ENCODE assay signal across 10 mouse cellular contexts in the genomic region with DNA sequence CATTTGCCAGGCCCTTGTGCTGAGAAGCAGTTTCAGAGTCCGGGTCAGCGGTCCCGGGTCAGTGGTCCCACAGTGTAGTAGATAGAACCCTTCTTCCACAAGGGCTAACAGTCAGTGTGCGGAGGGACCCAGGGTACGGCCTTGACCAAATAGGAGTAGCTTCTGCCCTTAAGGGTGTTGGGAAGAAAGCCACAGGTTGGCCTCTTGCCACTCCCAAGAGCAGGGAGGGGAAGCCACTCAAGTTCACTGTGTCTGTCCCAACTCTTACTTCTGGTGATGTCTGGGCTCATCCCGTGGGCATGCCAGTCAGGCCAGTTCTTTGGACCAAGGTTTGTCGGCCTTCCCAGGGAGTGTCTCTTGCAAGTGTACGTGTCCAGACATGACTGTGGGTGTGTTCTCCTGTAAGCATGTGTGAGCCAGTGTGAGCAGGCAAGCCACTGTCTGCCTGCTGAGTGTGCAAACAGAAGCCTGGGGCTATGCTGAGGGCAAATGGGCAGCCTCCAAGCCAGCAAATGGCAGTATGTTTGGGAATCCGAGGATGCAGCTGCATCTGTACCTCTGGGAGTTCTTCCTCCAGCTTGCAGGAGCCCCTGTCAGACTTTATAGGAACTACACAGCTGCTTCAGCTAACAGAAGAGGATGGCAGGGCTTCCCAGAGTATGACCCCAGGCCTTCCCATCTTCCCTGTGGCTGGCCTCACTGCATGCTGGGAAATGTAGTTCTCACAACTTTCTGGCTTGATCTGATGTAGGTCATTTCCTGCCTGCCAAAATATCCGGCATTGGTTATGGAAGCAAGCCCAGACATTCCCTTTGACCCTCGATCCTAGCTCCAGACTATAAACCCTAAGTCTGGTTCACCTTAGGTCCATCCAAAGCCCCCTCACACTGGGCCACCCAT. TPM values are rescaled to one million over a fixed set of nuclear protein-coding genes. Genes with fewer than 3 reads are reported as not detected.
A peak's percentile ranks its signal among the peaks of the same experiment; 100 is the strongest.
DNase-seq lines count a peak whose midpoint lies in the region; ATAC-seq and TF ChIP-seq lines count a peak whose summit lies in the region.
"Had no signal": no experiment of that assay in that cellular context is flagged by ENCODE, and none has a peak within 500 bp of the region (broad histone marks: within the 10 kb centered on the region; RNA-seq: fewer than 3 reads in every experiment).

No protein-coding gene starts in this region.

- no peak overlapping the region for H3K4me3 ChIP-seq in lung, embryonic 14.5 days (ENCODE audit: low read depth, low read length)
- no peak overlapping the region for H3K4me3 ChIP-seq in heart, postnatal 0 days (ENCODE audit: low read depth, low read length)
- H3K4me3 ChIP-seq: forebrain, embryonic 13.5 days had no signal

- no peak for TF ChIP-seq EP300 in heart, postnatal 0 days (IDR thresholded peaks at IDR 0.05; ENCODE audit: low read depth)

- H3K9me3 ChIP-seq in lung, embryonic 14.5 days (ENCODE audit: low read depth, low read length), result no peaks in the 10 kb centered on the region
- no peaks in the 10 kb centered on the region for H3K9me3 ChIP-seq in heart, postnatal 0 days (replicated peaks; ENCODE audit: control insufficient read depth, low read length)
- H3K9me3 ChIP-seq: forebrain, embryonic 13.5 days had no signal

- H3K4me1 ChIP-seq in lung, embryonic 14.5 days (ENCODE audit: insufficient read depth), result no peaks in the 10 kb centered on the region
- H3K4me1 ChIP-seq in heart, postnatal 0 days (ENCODE audit: control insufficient read depth, insufficient read depth), result peaks cover 5% of the 10 kb centered on the region; the same call in 1 of the 2 replicates
- H3K4me1 ChIP-seq: forebrain, embryonic 13.5 days had no signal

- no peaks in the 10 kb centered on the region for H3K27me3 ChIP-seq in lung, embryonic 14.5 days (ENCODE audit: insufficient read depth, low read length)
- H3K27me3 ChIP-seq in heart, postnatal 0 days (ENCODE audit: control insufficient read depth, insufficient read depth, low read length), result no peaks in the 10 kb centered on the region
- H3K27me3 ChIP-seq: forebrain, embryonic 13.5 days had no signal

- DNase-seq in lung, embryonic 14.5 days, result peak; percentile 65
- DNase-seq in lung, postnatal 25 days (ENCODE audit: low spot score), result no peak
- DNase-seq in adrenal gland, postnatal 36 days, result peak; percentile 42 to 49
- no peak for DNase-seq in heart, postnatal 0 days (ENCODE audit: low spot score)
- peak; percentile 67 for DNase-seq in lung, postnatal 10 days
- DNase-seq in cerebellum, postnatal 14 days, result no peak
- no peak for DNase-seq in thymus, postnatal 36 days
- no peak for DNase-seq in spleen, adult 18-20 months

- H3K27ac ChIP-seq in lung, embryonic 14.5 days (ENCODE audit: low read depth), result no peak overlapping the region
- H3K27ac ChIP-seq in heart, postnatal 0 days (ENCODE audit: low read depth), result no peak overlapping the region
- H3K27ac ChIP-seq: forebrain, embryonic 13.5 days had no signal

- no peak overlapping the region for H3K4me2 ChIP-seq in lung, embryonic 14.5 days
- H3K4me2 ChIP-seq in heart, postnatal 0 days (ENCODE audit: low read depth, low read length), result no peak overlapping the region
- H3K4me2 ChIP-seq: forebrain, embryonic 13.5 days had no signal

- no peak for TF ChIP-seq CTCF in lung, embryonic 14.5 days (IDR thresholded peaks at IDR 0.05; ENCODE audit: low read depth)
- TF ChIP-seq CTCF in heart, postnatal 0 days (IDR thresholded peaks at IDR 0.05; ENCODE audit: low read depth), result no peak

- peak; percentile 56; the same call in 1 of the 2 replicates for ATAC-seq in lung, embryonic 14.5 days (ENCODE audit: insufficient read depth)
- peak; percentile 51 for ATAC-seq in heart, postnatal 0 days (ENCODE audit: insufficient read depth, low read depth)
- ATAC-seq: forebrain, embryonic 13.5 days; midbrain, embryonic 16.5 days had no signal

- WGBS in lung, embryonic 14.5 days, result 71% methylated on average over 11 of the region's 11 CpGs
- 76% methylated on average over 11 of the region's 11 CpGs for WGBS in heart, postnatal 0 days

- H3K9ac ChIP-seq in lung, embryonic 14.5 days, result no peak overlapping the region
- H3K9ac ChIP-seq in heart, postnatal 0 days (replicated peaks; ENCODE audit: low read depth, low read length), result no peak overlapping the region
- H3K9ac ChIP-seq: forebrain, embryonic 13.5 days had no signal

- peaks cover 28% of the 10 kb centered on the region; the same call in 1 of the 2 replicates for H3K36me3 ChIP-seq in lung, embryonic 14.5 days (ENCODE audit: insufficient read depth)
- H3K36me3 ChIP-seq in heart, postnatal 0 days (replicated peaks; ENCODE audit: control insufficient read depth, insufficient read depth, low read length), result no peaks in the 10 kb centered on the region

RNA-seq across cellular contexts. Expression of a gene that starts 53.3 kb away (rescaled TPM):
- 5.7 and 6.7 TPM in 2 replicates for polyA plus RNA-seq in lung, embryonic 14.5 days (2014; fragmentation: Nextera tagmentation; extraction: Ambion mirVana)
- total RNA-seq in adrenal gland, postnatal 36 days (2021), result 10 to 100 TPM; 25.1 to 37.1 TPM
- 2.2 and 3.6 TPM in 2 replicates for total RNA-seq in heart, postnatal 0 days (2014; rRNA removed; ENCODE audit: low replicate concordance)
- 0.67 and 0.82 TPM in 2 replicates for polyA plus RNA-seq in heart, postnatal 0 days (2015; fragmentation: Nextera tagmentation; extraction: Ambion mirVana)

Comparison
In these comparisons a context has a peak if more than half of its experiments do, and no peak if none do; other contexts are left out.
1. DNase-seq: peak in lung, embryonic 14.5 days (single experiment), adrenal gland, postnatal 36 days (2 of 2) and lung, postnatal 10 days (single experiment); none in lung, postnatal 25 days (single experiment), heart, postnatal 0 days (single experiment), cerebellum, postnatal 14 days (0 of 2), thymus, postnatal 36 days (0 of 2) and spleen, adult 18-20 months (0 of 2).